Mouse (Mus musculus) cerebellum, adult 11-12 months (tissue): Measurements from ENCODE around the gene Tmem150c.

Experiments
- DNase-seq: peaks from one replicate; pipeline ENCODE4 v3.0.0; 2022

Gene Tmem150c

DNA sequence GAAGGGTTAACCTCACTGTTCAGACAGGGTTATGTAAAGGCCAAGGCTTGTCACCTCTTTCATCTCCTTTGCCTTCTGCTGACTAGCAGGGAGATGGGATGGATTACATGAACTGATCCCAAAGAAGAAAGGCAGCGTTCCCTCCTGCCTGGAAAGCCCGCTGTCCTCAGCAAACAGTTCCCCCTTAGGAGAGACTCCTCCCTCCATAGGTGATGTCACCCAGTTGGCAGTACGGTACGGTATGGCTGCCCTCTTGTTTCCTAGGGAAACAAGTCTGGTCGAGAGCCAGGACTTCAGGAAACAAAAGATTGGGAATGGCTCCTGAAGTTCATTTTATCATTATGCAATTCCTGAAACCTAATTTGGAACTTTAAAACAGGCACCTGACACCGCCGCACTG, 111.7 kb downstream of the Tmem150c start:
- DNase-seq, result no peak

DNA sequence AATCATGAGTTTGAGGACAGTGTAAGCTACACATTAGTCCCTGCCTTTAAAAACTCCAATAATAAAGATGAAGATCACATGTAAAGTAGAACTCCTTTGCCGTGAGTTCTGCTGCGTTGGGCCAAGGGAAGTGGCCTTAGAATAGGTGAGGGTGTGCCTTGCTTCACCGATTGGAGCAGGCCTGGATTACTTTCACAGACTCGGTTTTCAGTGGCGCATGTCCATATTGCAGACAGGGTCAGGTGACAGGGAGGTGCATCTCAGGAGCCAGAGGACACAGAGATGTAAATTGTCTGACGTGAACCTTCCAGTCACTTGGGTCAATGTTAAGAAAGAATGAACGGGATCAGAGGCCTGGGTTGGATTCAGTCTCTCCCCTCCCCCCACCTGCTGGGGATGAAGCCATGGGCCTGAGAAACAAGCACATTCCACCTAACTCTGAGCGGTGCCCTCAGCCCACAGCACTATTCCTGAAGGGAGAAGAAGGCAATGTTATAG, 112.4 kb downstream of the Tmem150c start:
- no peak for DNase-seq

DNA sequence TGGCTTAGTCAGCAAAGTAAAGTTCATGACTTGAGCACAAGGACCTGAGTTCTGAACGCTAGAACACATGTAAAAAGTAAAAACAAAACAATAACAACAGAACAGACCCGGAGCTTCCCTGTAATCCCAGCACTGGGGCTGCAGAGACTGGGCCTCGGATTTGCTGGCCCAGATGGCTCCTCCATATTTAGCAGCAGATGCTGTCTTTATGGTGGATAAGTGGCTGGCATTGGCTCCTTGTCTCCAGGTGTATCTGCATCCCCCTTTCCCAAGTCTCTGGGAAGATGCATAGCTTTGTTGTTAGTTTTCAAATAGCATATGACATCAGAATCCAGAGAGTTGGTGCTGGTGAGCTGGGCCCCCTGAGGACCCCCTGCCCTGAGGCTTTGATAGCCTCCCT, 113.5 kb downstream of the Tmem150c start:
- no peak for DNase-seq

DNA sequence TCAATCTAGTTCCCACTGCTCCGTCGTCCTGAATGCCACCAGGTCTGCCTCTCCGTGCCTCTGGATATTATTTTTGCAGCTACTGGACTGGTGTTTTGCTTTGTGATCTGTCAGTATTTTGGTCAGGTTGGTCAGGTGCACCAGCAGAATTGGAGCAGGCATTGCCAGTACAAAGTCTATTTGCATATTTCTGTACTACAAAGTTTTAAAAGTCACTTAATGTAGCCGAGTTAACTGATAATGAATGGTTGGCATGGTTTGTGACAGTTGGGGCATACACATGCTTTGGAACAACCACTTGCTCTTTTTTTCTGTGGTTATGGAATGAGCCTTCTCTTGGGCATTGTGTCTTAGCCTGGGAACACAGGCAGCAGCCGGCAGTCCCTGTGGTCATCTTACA, 115.0 kb downstream of the Tmem150c start:
- DNase-seq, result no peak

DNA sequence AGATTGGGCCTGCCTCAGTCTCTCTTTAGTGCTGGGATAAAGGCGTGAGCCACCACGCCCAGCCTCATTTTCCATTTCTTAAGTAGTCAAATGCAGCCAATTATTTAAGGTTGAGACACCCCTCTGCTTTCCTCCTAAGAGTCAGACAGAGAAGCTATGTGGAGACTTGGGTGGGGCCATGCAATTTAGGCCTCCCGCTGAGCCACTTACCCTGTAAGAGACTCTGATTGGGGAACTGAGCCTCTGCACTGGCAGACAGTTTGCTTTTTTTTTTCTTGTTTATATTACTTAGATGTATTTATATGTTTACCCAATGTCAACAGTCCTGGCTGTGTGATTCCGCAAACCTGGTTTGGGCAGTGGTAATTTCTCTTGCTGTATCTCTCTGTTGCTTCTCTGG, 115.6 kb downstream of the Tmem150c start:
- no peak for DNase-seq

DNA sequence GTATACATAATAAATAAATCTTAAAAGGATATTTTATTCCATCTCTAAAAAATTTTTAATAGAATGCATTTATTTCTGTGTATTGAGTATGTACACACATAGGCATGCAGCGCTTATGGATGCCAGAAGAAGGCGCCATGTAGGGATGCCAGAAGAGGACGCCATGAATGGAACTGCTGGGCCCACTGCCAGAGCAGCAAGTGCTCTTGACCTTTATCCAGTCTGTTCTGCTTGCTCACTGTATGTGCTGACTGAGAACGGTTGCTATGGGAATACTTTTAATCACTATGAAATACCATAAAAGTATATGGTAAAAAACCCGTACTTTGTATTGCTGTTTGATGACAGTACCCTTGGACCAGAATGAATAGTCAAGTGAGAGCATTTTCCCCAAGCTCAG, 116.2 kb downstream of the Tmem150c start:
- peak; percentile 77 for DNase-seq

DNA sequence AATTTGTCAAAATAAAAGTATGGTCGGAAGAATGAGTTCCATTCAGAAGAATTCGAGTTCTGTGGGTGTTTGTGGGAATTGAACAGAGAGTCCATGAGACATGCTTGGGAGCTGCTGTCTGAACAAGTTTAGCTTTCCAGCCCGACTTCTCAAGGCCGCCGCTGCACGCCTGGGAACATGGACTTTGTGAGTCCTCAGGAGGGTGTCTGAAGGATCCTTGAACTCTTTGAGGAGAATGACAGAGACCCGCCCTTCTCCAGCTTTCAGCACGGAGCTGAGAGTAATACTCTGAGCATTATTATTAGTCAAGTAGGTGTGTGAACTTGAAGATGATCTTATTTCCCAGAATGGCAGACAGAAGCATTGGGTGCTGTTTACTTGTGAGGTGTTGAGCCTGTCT, 117.1 kb downstream of the Tmem150c start:
- no peak for DNase-seq

DNA sequence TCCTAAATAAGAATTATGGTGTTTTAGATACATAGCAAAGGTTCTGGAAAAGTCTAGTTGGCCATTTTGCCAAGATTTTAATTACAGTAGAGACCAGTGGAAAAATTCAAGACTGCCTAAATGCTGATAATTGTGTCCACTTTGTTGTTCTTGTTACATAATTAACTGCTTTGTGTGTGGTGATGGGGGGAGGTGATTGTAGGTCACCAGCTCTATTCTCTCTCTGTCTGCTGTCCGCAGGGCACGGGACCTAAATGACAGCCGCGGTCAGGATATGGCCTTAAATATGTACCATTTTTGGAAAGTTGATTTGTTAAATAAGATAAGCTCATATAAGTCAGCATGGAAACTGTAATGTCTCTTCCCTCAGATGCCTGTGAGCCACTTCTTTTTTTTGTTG, 118.3 kb downstream of the Tmem150c start:
- DNase-seq, result no peak

DNA sequence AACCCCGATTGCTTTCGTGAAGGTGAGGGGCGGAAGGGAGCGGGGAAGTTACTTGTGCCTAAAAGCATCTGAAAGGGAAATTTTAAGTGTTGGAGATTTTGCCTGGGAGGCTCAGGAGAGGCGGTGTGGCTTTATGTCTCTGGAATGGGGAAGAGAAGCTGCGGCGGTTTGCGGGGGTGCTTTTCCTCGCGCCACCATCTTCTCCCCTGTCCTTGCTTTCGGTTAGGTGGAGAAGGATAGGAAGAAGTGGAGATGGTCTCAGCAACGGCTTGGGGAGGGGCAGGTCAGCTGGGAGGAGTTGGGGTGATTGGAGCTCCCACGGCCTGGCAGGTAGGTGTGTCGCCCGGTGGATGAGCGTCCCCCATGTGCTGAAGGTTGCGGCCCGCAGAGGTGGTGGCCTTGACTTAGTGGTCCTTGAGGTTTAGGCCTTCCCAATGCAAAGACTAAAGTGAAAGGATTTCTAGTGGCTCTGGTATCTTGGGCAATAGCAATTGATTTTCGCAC, 119.3 kb downstream of the Tmem150c start:
- peak; percentile 72 for DNase-seq

DNA sequence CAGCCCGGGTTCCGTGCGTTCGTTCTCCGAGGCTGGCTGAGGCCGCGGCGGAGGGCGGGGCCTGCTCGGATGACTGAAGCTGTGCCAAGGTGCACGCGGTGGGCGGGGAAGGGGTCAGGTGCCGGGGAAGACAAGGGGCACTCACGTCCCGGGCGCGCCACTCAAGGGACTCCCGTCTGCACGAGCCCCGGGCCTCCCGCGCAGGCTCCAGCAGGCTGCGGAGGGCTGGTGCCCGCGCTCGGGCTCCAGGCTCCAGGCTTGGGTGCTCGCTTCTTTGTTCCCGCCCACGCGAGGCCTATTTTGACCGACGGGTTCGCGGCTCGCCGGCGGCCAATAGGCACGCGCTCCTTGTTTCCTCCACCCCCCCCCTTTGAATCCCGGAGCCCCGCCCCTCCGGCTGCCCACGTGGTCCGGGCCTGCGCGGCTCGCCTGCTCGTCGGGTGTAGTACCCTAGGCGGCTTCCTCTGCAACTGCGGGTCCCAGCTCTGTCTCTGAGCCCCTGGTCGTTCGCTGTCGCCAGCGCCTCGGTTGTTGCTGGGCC, 119.9 kb downstream of the Tmem150c start, which contains the start of the genes Hnrnpdl and Enoph1:
TSS of gene Hnrnpdl (minus strand) at position 63 of the 541 bp plus-strand sequence.
TSS of gene Enoph1 (plus strand) at position 384 of the 541 bp plus-strand sequence.
- DNase-seq, result peak; percentile 94

DNA sequence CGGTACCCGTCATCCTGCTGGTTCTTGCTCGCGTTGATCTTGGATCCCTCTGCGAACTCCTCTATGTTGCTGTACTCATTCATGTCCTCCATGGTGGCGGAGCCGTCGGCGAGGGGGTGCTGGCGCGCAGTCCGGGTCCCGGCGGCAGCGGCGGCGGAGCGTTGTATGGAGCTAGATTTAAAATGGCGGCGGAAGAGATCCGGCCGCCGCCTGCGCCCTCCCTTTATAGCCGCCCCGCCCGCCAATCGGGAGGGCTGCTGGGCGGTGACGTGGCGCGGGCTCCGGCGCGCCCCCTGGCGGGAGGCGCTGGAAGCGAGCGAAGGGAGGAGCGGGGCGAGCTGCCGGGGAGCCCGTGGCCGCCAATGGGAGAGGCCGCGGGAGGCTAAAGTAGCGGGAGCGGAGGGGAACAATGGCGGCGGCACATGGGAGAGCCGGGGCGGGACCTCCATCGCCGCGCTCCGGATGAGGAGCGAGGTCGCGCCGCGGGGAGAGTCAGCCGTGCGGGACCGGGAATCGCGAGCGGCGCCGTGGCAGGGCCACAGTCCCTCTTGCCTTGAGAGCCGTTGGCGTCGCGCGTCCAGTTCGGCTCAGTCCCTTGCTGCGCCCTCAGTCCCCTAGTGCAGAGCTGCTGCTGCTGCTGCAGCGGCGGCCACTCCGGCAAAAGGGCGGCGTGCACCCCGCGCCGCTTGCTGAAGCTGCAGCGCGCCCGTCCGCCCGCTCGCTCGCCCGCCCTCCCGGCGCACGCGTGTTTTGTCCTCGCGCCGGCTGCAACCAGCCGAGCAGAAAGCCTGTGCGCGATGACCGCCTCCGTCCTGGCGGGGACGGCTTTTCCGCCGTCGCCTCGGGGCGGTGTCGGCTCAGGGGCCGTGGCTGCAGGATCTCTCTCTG, 120.7 kb downstream of the Tmem150c start:
- peak; percentile 96 for DNase-seq

DNA sequence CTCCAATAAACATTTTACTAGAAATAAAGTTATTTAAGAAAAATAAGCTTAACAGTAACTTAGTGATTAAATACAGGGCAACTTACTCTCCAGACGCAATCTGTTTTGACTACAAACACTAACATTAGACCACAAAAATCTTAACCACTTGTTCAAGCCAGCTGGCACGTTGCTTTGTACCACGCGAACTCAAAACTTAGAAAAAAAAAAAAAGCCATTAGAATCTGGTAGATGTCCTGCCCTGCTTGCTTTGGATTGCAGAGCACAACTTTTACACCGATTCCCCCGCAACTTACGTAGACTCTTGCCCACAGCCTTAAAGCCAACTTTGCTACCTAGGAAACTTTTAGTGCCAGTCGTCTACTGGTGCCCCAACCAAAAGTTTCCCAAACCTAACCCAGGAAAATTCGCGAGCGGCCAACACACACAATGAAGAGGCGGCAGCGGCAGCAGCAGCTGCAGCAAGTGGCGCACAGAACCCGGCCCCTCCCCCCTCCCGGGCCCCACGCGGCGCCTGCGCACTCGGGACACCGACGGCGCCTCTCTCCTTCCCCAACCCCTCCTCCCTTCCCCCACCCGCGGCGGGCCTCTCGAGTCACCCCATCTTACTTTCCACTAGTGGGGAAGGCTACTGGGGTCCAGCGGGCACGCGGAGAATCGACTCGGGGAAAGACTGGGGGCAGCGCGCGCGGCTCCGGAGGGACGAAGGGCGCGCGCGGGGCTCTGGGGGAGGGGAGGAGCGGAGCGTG, 121.5 kb downstream of the Tmem150c start:
- peak; percentile 87 for DNase-seq

DNA sequence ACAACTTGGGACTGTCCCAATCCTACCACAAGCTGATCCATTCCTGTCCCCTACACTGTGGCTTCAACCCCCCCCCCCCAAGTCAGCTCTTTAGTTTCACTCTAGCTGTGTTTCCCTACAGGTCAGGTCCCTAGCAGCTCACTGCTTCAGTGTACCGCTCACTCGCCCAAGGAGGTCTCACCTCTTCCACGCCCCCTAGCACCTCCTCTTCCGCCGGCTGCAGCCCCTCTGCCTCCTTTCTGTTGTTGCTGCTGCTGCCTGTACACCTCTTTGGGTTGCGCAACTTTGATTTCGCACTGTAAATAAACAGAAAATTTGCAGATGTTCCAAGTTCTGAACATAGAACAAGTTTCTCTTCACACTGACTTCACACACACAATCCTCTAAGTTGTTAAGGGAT, 122.9 kb downstream of the Tmem150c start:
- DNase-seq, result no peak

DNA sequence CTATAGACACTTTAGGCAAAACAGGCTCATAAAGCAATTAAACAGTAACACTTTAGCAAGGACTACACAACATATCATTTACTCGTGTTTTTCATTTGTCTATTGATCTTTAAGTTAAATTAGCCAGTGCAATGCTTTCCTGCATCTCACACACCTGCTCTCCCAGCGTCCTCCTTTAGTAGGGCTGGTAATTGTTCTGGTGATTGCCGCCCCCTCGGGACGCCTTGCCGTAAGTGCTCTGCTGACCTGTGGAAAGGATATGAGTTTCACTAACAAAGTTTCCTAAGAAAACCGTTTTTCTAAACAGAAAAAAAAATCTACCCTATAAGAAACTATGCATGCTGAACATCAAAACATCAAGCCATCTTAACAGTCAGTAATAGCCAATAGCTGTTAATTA, 123.7 kb downstream of the Tmem150c start:
- no peak for DNase-seq

DNA sequence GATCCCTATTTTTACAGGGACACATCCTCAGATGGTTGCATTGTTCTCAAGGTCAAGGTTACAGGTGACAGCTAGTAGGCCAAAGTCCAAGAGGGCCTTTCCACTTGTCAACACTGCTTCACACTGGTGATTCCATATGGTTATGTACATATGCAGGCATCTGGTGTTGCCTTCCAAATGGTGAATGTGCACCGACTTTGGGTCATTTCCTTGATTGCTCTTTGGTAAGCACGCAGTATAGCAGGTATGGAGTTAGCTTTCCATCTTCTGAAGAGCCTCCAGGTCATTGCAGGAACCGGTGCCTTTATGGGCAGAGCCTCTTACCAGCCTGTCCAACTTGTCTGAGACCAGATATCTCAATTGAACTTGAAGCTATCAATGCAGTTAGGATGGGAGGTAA, 127.0 kb downstream of the Tmem150c start:
- no peak for DNase-seq

DNA sequence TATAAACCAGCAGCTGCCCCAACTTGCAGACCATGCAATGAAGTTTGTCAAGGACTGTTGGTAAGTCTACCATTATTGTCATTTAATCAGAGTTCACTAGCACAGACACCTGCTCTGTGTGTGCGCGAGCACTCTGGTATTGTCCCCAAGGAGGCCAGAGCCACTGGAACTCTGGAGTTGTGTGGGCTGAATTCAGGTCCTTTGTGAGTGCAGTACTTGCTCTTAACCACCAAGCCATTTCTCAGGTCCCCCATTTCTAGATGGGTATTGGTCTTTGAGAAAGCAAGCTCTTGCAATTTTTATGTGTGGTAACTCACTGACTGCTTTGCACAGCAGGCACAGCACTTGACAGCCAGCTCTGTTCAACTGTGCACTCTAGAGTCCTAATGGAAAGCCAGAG, 127.5 kb downstream of the Tmem150c start:
- no peak for DNase-seq

DNA sequence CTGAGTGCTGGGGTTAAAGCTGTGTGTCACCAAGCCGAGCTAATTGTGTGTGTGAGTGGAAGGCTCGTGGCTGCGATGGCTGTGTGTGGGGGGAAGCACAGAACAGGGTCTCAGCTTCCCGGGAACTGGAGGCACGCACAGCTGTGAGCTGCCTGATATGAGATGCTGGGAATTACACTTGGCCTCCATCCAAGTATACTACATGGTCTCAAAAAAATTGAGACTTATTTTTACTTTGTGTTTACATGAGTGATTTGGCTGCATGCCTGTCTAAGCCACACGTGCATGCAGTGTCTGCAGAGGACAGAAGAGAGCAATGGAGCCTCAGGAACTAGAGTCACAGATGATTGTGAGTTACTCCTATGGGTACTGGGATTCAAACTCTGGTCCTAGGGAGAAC, 129.5 kb downstream of the Tmem150c start:
- no peak for DNase-seq
